15 mouse cellular contexts compared by ENCODE assay signal in the genomic region with DNA sequence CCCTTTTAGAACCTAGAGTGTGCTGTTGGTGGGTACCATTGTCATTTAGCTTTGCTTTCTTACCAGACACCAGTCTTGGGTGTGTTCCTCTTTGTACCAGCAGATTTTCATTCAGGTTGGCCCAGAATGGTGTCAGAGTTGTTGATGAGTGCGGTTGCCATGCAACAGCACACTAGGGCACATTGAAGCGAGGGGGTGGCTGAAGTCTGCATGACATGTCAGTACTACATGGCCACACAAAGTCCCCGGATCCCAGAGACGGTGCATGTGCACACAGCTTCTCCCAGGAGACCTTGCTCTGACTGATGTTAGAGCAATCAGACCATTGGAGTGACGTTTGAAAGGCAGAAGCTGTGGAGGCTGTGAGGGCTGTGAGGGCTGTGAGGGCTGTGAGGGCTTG.
DNase-seq lines count a peak whose midpoint lies in the region; ATAC-seq lines count a peak whose summit lies in the region.
"Had no signal": no experiment of that assay in that cellular context is flagged by ENCODE, and none has a peak within 500 bp of the region (broad histone marks: within the 10 kb centered on the region; RNA-seq: fewer than 3 reads in every experiment).

No protein-coding gene starts in this region.

- WGBS in embryonic facial prominence, embryonic 14.5 days, result 63% methylated on average over 5 of the region's 5 CpGs
- WGBS in embryonic facial prominence, embryonic 10.5 days, result 77% methylated on average over 5 of the region's 5 CpGs
- WGBS in midbrain, embryonic 13.5 days, result 48% methylated on average over 5 of the region's 5 CpGs
- 81% methylated on average over 5 of the region's 5 CpGs for WGBS in midbrain, embryonic 10.5 days
- 80% methylated on average over 5 of the region's 5 CpGs for WGBS in kidney, embryonic 16.5 days

- no peak overlapping the region for H3K4me3 ChIP-seq in embryonic facial prominence, embryonic 14.5 days (ENCODE audit: low read depth, low read length)
- no peak overlapping the region for H3K4me3 ChIP-seq in embryonic facial prominence, embryonic 10.5 days
- H3K4me3 ChIP-seq in midbrain, embryonic 13.5 days (replicated peaks), result no peak overlapping the region
- H3K4me3 ChIP-seq in midbrain, embryonic 10.5 days, result no peak overlapping the region
- H3K4me3 ChIP-seq in kidney, embryonic 16.5 days (ENCODE audit: low read length), result no peak overlapping the region
- H3K4me3 ChIP-seq: erythroblast, embryonic 14.5 days; myocyte had no signal

- peaks cover 4% of the 10 kb centered on the region; the same call in 1 of the 2 replicates for H3K4me1 ChIP-seq in embryonic facial prominence, embryonic 14.5 days (ENCODE audit: control insufficient read depth, insufficient read depth, low read length)
- peaks cover 7% of the 10 kb centered on the region for H3K4me1 ChIP-seq in embryonic facial prominence, embryonic 10.5 days
- peaks cover 15% of the 10 kb centered on the region for H3K4me1 ChIP-seq in midbrain, embryonic 13.5 days (replicated peaks)
- H3K4me1 ChIP-seq in midbrain, embryonic 10.5 days, result peaks cover 10% of the 10 kb centered on the region
- H3K4me1 ChIP-seq in kidney, embryonic 16.5 days (ENCODE audit: insufficient read depth, low read length), result peaks cover 34% of the 10 kb centered on the region

- H3K36me3 ChIP-seq in embryonic facial prominence, embryonic 14.5 days (ENCODE audit: control insufficient read depth, insufficient read depth, low read length), result no peaks in the 10 kb centered on the region
- no peaks in the 10 kb centered on the region for H3K36me3 ChIP-seq in embryonic facial prominence, embryonic 10.5 days (replicated peaks)
- no peaks in the 10 kb centered on the region for H3K36me3 ChIP-seq in midbrain, embryonic 13.5 days
- no peaks in the 10 kb centered on the region for H3K36me3 ChIP-seq in midbrain, embryonic 10.5 days
- no peaks in the 10 kb centered on the region for H3K36me3 ChIP-seq in splenic B cell, adult 2 months (ENCODE audit: control insufficient read depth, insufficient read depth, low read length, poor library complexity, severe bottlenecking)
- no peaks in the 10 kb centered on the region for H3K36me3 ChIP-seq in kidney, embryonic 16.5 days (ENCODE audit: insufficient read depth, low read length)
- H3K36me3 ChIP-seq: G1E had no signal

- 0 out of 2 replicates have a peak, but pooled peaks have one; percentile 37 for ATAC-seq in embryonic facial prominence, embryonic 14.5 days (ENCODE audit: low read depth)
- ATAC-seq in midbrain, embryonic 13.5 days, result 0 out of 2 replicates have a peak, but pooled peaks have one; percentile 53
- peak; percentile 35 for ATAC-seq in inflammation-experienced regulatory T-cells, adult 6 months
- no peak for ATAC-seq in kidney, embryonic 16.5 days (ENCODE audit: low FRiP score, low TSS enrichment)

- no peak for DNase-seq in embryonic facial prominence, embryonic 14.5 days (ENCODE audit: low spot score)
- DNase-seq in embryonic facial prominence, embryonic 10.5 days (ENCODE audit: low spot score), result no peak
- no peak for DNase-seq in midbrain, embryonic 10.5 days (ENCODE audit: low spot score)
- DNase-seq in splenic B cell, adult 2 months (ENCODE audit: low read depth, low spot score), result peak; percentile 76
- DNase-seq in layer of hippocampus, adult 9-10 months (ENCODE audit: low spot score), result no peak
- DNase-seq: cerebellum, postnatal 36 days; gastrocnemius, postnatal 14 days; heart, postnatal 14 days; kidney, postnatal 10 days had no signal

- H3K27ac ChIP-seq in embryonic facial prominence, embryonic 14.5 days (replicated peaks; ENCODE audit: low read depth, low read length), result no peak overlapping the region
- H3K27ac ChIP-seq in embryonic facial prominence, embryonic 10.5 days (replicated peaks), result no peak overlapping the region
- no peak overlapping the region for H3K27ac ChIP-seq in midbrain, embryonic 13.5 days
- H3K27ac ChIP-seq in midbrain, embryonic 10.5 days (replicated peaks), result no peak overlapping the region
- no peak overlapping the region for H3K27ac ChIP-seq in kidney, embryonic 16.5 days (ENCODE audit: low read length)

- no peaks in the 10 kb centered on the region for H3K27me3 ChIP-seq in embryonic facial prominence, embryonic 14.5 days (replicated peaks; ENCODE audit: control insufficient read depth, insufficient read depth, low read length)
- no peaks in the 10 kb centered on the region for H3K27me3 ChIP-seq in embryonic facial prominence, embryonic 10.5 days (replicated peaks; ENCODE audit: low read depth, poor library complexity, severe bottlenecking)
- H3K27me3 ChIP-seq in midbrain, embryonic 13.5 days, result no peaks in the 10 kb centered on the region
- no peaks in the 10 kb centered on the region for H3K27me3 ChIP-seq in midbrain, embryonic 10.5 days (ENCODE audit: low read depth, poor library complexity, severe bottlenecking)
- H3K27me3 ChIP-seq in splenic B cell, adult 2 months (ENCODE audit: control insufficient read depth, insufficient read depth, low read length, poor library complexity, severe bottlenecking), result no peaks in the 10 kb centered on the region
- no peaks in the 10 kb centered on the region for H3K27me3 ChIP-seq in kidney, embryonic 16.5 days (ENCODE audit: insufficient read depth, low read length)

- no peaks in the 10 kb centered on the region for H3K9me3 ChIP-seq in embryonic facial prominence, embryonic 14.5 days (ENCODE audit: control insufficient read depth, low read length)
- no peaks in the 10 kb centered on the region for H3K9me3 ChIP-seq in embryonic facial prominence, embryonic 10.5 days
- no peaks in the 10 kb centered on the region for H3K9me3 ChIP-seq in midbrain, embryonic 13.5 days
- H3K9me3 ChIP-seq in midbrain, embryonic 10.5 days (replicated peaks), result no peaks in the 10 kb centered on the region
- H3K9me3 ChIP-seq in kidney, embryonic 16.5 days (ENCODE audit: low read length), result no peaks in the 10 kb centered on the region
- H3K9me3 ChIP-seq: G1E had no signal

- H3K4me2 ChIP-seq in embryonic facial prominence, embryonic 14.5 days (ENCODE audit: low read depth, low read length), result no peak overlapping the region
- H3K4me2 ChIP-seq in midbrain, embryonic 13.5 days (replicated peaks), result no peak overlapping the region
- no peak overlapping the region for H3K4me2 ChIP-seq in kidney, embryonic 16.5 days (replicated peaks; ENCODE audit: low read depth, low read length)

- H3K9ac ChIP-seq in embryonic facial prominence, embryonic 14.5 days (ENCODE audit: low read depth, low read length), result no peak overlapping the region
- no peak overlapping the region for H3K9ac ChIP-seq in midbrain, embryonic 13.5 days (replicated peaks)
- no peak overlapping the region for H3K9ac ChIP-seq in kidney, embryonic 16.5 days (replicated peaks; ENCODE audit: low read length)
